11 mouse cellular contexts compared by ENCODE assay signal in genomic region chr9:121058116-121058515, GRCm38 (mm10).
DNase-seq lines count a peak whose midpoint lies in the region; ATAC-seq and TF ChIP-seq lines count a peak whose summit lies in the region.
"Had no signal": no experiment of that assay in that cellular context is flagged by ENCODE, and none has a peak within 500 bp of the region (broad histone marks: within the 10 kb centered on the region; RNA-seq: fewer than 3 reads in every experiment).

No protein-coding gene starts in this region.

- no peak overlapping the region for H3K4me3 ChIP-seq in neural tube, embryonic 14.5 days (ENCODE audit: low read depth, low read length)
- no peak overlapping the region; the same call in 1 of the 2 replicates for H3K4me3 ChIP-seq in heart, adult 2 months
- H3K4me3 ChIP-seq: hindbrain, embryonic 15.5 days had no signal

- DNase-seq in neural tube, embryonic 10.5 days (ENCODE audit: extremely low spot score, low spot score) = no peak
- peak; percentile 69 to 76 for DNase-seq in heart, adult 2 months
- peak; percentile 74 for DNase-seq in kidney, postnatal 14 days
- DNase-seq in skeletal muscle tissue, adult 2 months (ENCODE audit: low read depth, low spot score) = peak; percentile 27
- DNase-seq in frontal cortex, postnatal 14 days (ENCODE audit: low spot score in 2 of 2) = no peak
- DNase-seq in testis, postnatal 14 days (ENCODE audit: low spot score) = no peak
- no peak for DNase-seq in cerebellum, postnatal 10 days
- DNase-seq: thymus, adult 18-20 months had no signal

- no peaks in the 10 kb centered on the region for H3K36me3 ChIP-seq in neural tube, embryonic 14.5 days (ENCODE audit: control insufficient read depth, insufficient read depth, low read length)
- H3K36me3 ChIP-seq in heart, adult 2 months (ENCODE audit: control insufficient read depth, insufficient read depth, low read length) = no peaks in the 10 kb centered on the region
- H3K36me3 ChIP-seq: hindbrain, embryonic 15.5 days had no signal

- no peaks in the 10 kb centered on the region for H3K79me2 ChIP-seq in heart, adult 2 months (replicated peaks; ENCODE audit: control insufficient read depth, insufficient read depth, low read length)

- 83% methylated on average over 7 of the region's 7 CpGs for WGBS in neural tube, embryonic 14.5 days
- WGBS in heart, adult 2 months = 65% methylated on average over 7 of the region's 7 CpGs

- no peaks in the 10 kb centered on the region for H3K27me3 ChIP-seq in neural tube, embryonic 14.5 days (ENCODE audit: control insufficient read depth, insufficient read depth, low read length)
- H3K27me3 ChIP-seq in heart, adult 2 months (ENCODE audit: control insufficient read depth, insufficient read depth, low read length) = no peaks in the 10 kb centered on the region
- H3K27me3 ChIP-seq: hindbrain, embryonic 15.5 days had no signal

- no peak overlapping the region for H3K9ac ChIP-seq in neural tube, embryonic 14.5 days (replicated peaks; ENCODE audit: low read depth, low read length)
- H3K9ac ChIP-seq in heart, adult 2 months (ENCODE audit: low read depth, low read length) = no peak overlapping the region
- H3K9ac ChIP-seq: hindbrain, embryonic 15.5 days; liver, embryonic 14.5 days had no signal

- ATAC-seq in neural tube, embryonic 14.5 days (ENCODE audit: low read depth) = no peak

- TF ChIP-seq POLR2A in heart, adult 2 months (IDR thresholded peaks at IDR 0.05; ENCODE audit: insufficient read depth, low read depth, low read length) = peak; percentile 31; the same call in 1 of the 2 replicates

- no peak for TF ChIP-seq CTCF in heart, adult 2 months (IDR thresholded peaks at IDR 0.05)

- peaks cover 13% of the 10 kb centered on the region for H3K4me1 ChIP-seq in neural tube, embryonic 14.5 days (ENCODE audit: control insufficient read depth, insufficient read depth, low read length)
- H3K4me1 ChIP-seq in heart, adult 2 months (ENCODE audit: control insufficient read depth, insufficient read depth, low read length) = peaks cover 4% of the 10 kb centered on the region

- peak; percentile 94 for TF ChIP-seq EP300 in heart, adult 2 months (IDR thresholded peaks at IDR 0.05; ENCODE audit: insufficient read depth, low read depth, low read length)

- intact Hi-C loops in heart, adult 2 months (cut with DNase I) = loop anchor here (5.0 to 10.0 kb wide), 7 partner anchors 101 to 453 kb away; no protein-coding TSS in a partner anchor

- no peak overlapping the region for H3K4me2 ChIP-seq in neural tube, embryonic 14.5 days (ENCODE audit: low read depth, low read length)
- H3K4me2 ChIP-seq: hindbrain, embryonic 15.5 days had no signal

- no peaks in the 10 kb centered on the region for H3K9me3 ChIP-seq in neural tube, embryonic 14.5 days (ENCODE audit: control insufficient read depth, low read length)
- H3K9me3 ChIP-seq: hindbrain, embryonic 15.5 days had no signal

- H3K27ac ChIP-seq in neural tube, embryonic 14.5 days (ENCODE audit: low read depth, low read length) = 0 out of 2 replicates have a peak overlapping the region, but pooled peaks have one; percentile 22
- H3K27ac ChIP-seq in heart, adult 2 months = peak overlapping the region; percentile 83
- H3K27ac ChIP-seq: liver, embryonic 14.5 days had no signal

Comparison
In these comparisons a context has a peak if more than half of its experiments do, and no peak if none do; other contexts are left out.
1. DNase-seq: peak in heart, adult 2 months (2 of 2), kidney, postnatal 14 days (single experiment) and skeletal muscle tissue, adult 2 months (single experiment); none in neural tube, embryonic 10.5 days (single experiment), frontal cortex, postnatal 14 days (0 of 2), testis, postnatal 14 days (single experiment) and cerebellum, postnatal 10 days (0 of 2).